Mouse (Mus musculus): ENCODE measurements around the gene Phf21a.

- no peak for TF ChIP-seq CTCF (conservative IDR thresholded peaks at IDR 0.05; ENCODE audit: insufficient read depth, insufficient read length, low read depth, low read length)
- no peak for TF ChIP-seq POLR2A (IDR thresholded peaks at IDR 0.05; ENCODE audit: low read depth, low read length)
Observed at GRCm38 (mm10) chr2:92325676-92326075, 232.8 kb downstream of the Phf21a start.

All from kidney, adult 2 months (tissue).